In genomic region chr11:46109206-46109605, GRCm38 (mm10) we compare ENCODE assay signal across 14 mouse cellular contexts. TPM values are rescaled to one million over a fixed set of nuclear protein-coding genes. Genes with fewer than 3 reads are reported as not detected.
"Had no signal": no experiment of that assay in that cellular context is flagged by ENCODE, and none has a peak within 500 bp of the region (broad histone marks: within the 10 kb centered on the region; RNA-seq: fewer than 3 reads in every experiment).

No protein-coding gene starts in this region.

- H3K9me3 ChIP-seq: kidney, embryonic 15.5 days; limb, embryonic 10.5 days; liver, embryonic 15.5 days; neural tube, embryonic 13.5 days had no signal

- DNase-seq: kidney, adult 2 months; kidney, postnatal 14 days; lung, adult 2 months; lung, postnatal 36 days; right cerebral cortex, adult 18-20 months; right cerebral cortex, postnatal 25 days; thymus, postnatal 4 days had no signal

- H3K27me3 ChIP-seq: kidney, embryonic 15.5 days; liver, embryonic 15.5 days; neural tube, embryonic 13.5 days had no signal

- H3K9ac ChIP-seq: kidney, embryonic 15.5 days; liver, embryonic 15.5 days; neural tube, embryonic 13.5 days had no signal

- H3K27ac ChIP-seq: kidney, embryonic 15.5 days; limb, embryonic 10.5 days; liver, embryonic 15.5 days; neural tube, embryonic 13.5 days; stomach, postnatal 0 days had no signal

- H3K4me2 ChIP-seq: kidney, embryonic 15.5 days; liver, embryonic 11.5 days; liver, embryonic 15.5 days; neural tube, embryonic 13.5 days had no signal

- H3K4me1 ChIP-seq: kidney, embryonic 15.5 days; limb, embryonic 10.5 days; liver, embryonic 15.5 days had no signal

- H3K36me3 ChIP-seq: liver, embryonic 15.5 days had no signal

- H3K4me3 ChIP-seq: kidney, embryonic 15.5 days; limb, embryonic 10.5 days; liver, embryonic 15.5 days; neural tube, embryonic 13.5 days had no signal

RNA-seq across cellular contexts. Expression of gene Nipal4, which starts 57.1 kb away (rescaled TPM):
- total RNA-seq: megakaryocyte progenitor cell, adult 5-6 weeks had no signal
